Comparison of ENCODE assay signal across 11 mouse cellular contexts in the genomic region with DNA sequence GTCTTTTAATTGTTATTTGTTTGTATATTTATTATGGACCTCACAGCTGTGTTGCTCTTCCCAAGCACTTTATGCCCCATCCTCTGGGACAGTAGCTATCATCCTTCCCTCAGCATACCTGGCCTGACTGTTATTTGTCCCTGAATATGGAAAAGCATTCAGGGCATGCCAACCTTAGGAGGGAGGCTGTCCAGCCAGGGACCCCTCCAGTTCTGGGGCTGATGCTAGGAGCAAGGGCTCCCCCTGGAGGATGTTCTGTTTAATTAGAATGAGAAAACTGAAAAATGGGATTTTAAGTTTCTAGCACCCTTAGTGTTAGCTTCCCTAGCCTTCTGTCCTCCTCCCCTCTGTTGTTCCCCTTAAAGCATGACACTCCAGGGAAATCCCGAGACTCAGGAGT. TPM values are rescaled to one million over a fixed set of nuclear protein-coding genes. Genes with fewer than 3 reads are reported as not detected.
DNase-seq lines count a peak whose midpoint lies in the region; ATAC-seq and TF ChIP-seq lines count a peak whose summit lies in the region.
"Had no signal": no experiment of that assay in that cellular context is flagged by ENCODE, and none has a peak within 500 bp of the region (broad histone marks: within the 10 kb centered on the region; RNA-seq: fewer than 3 reads in every experiment).

No protein-coding gene starts in this region.

- H3K4me2 ChIP-seq in hindbrain, embryonic 15.5 days = no peak overlapping the region
- H3K4me2 ChIP-seq in liver, embryonic 14.5 days (ENCODE audit: low read depth) = no peak overlapping the region
- H3K4me2 ChIP-seq: embryonic facial prominence, embryonic 12.5 days; stomach, embryonic 15.5 days had no signal

- no peak overlapping the region for H3K4me3 ChIP-seq in ES-Bruce4 (ENCODE audit: low read depth, low read length)
- H3K4me3 ChIP-seq in bone marrow macrophage, adult 2 months (ENCODE audit: insufficient read depth, low read length) = no peak overlapping the region
- H3K4me3 ChIP-seq in hindbrain, embryonic 15.5 days = no peak overlapping the region
- H3K4me3 ChIP-seq in liver, embryonic 14.5 days (ENCODE audit: insufficient read depth in 1 of 2, low read depth in 2 of 2, low read length in 2 of 2) = no peak overlapping the region
- H3K4me3 ChIP-seq: embryonic facial prominence, embryonic 12.5 days; stomach, embryonic 15.5 days had no signal

- intact Hi-C loops in heart, postnatal 36 days (cut with DNase I) = loop anchor here (2.0 kb wide), 1 partner anchor 421 kb away; no protein-coding TSS in a partner anchor

- no peaks in the 10 kb centered on the region for H3K4me1 ChIP-seq in ES-Bruce4 (ENCODE audit: control insufficient read depth, insufficient read depth, low read length)
- H3K4me1 ChIP-seq in bone marrow macrophage, adult 2 months (ENCODE audit: control insufficient read depth, insufficient read depth, low read length) = no peaks in the 10 kb centered on the region
- 0 out of 2 replicates have a peak, but pooled peaks cover 3% of the 10 kb centered on the region for H3K4me1 ChIP-seq in hindbrain, embryonic 15.5 days (replicated peaks)
- H3K4me1 ChIP-seq in liver, embryonic 14.5 days (replicated peaks; ENCODE audit: control insufficient read depth in 2 of 2, insufficient read depth in 2 of 2, low read length in 1 of 2) = no peaks in the 10 kb centered on the region
- H3K4me1 ChIP-seq: stomach, embryonic 15.5 days had no signal

- no peaks in the 10 kb centered on the region for H3K9me3 ChIP-seq in ES-Bruce4 (replicated peaks; ENCODE audit: control insufficient read depth, insufficient read depth, low read length, poor library complexity, severe bottlenecking)
- H3K9me3 ChIP-seq in hindbrain, embryonic 15.5 days = no peaks in the 10 kb centered on the region
- H3K9me3 ChIP-seq in liver, embryonic 14.5 days (ENCODE audit: control insufficient read depth, low read length) = no peaks in the 10 kb centered on the region
- H3K9me3 ChIP-seq: embryonic facial prominence, embryonic 12.5 days; stomach, embryonic 15.5 days had no signal

- WGBS in hindbrain, embryonic 15.5 days = 18% methylated on average over 1 of the region's 1 CpGs
- 3% methylated on average over 1 of the region's 1 CpGs for WGBS in liver, embryonic 14.5 days (ENCODE audit: insufficient replicate concordance)

- H3K27me3 ChIP-seq in ES-Bruce4 (ENCODE audit: control insufficient read depth, insufficient read depth, low read length, poor library complexity, severe bottlenecking) = no peaks in the 10 kb centered on the region
- no peaks in the 10 kb centered on the region for H3K27me3 ChIP-seq in hindbrain, embryonic 15.5 days
- no peaks in the 10 kb centered on the region for H3K27me3 ChIP-seq in liver, embryonic 14.5 days (ENCODE audit: control insufficient read depth, insufficient read depth, low read length)
- H3K27me3 ChIP-seq: embryonic facial prominence, embryonic 12.5 days; stomach, embryonic 15.5 days had no signal

- no peak overlapping the region for H3K27ac ChIP-seq in ES-Bruce4 (ENCODE audit: insufficient read depth, low read length)
- no peak overlapping the region for H3K27ac ChIP-seq in bone marrow macrophage, adult 2 months (ENCODE audit: insufficient read depth, low read depth, low read length)
- no peak overlapping the region for H3K27ac ChIP-seq in hindbrain, embryonic 15.5 days (replicated peaks)
- no peak overlapping the region for H3K27ac ChIP-seq in liver, embryonic 14.5 days
- H3K27ac ChIP-seq: embryonic facial prominence, embryonic 12.5 days; stomach, embryonic 15.5 days had no signal

- peak; percentile 59 for TF ChIP-seq CTCF in ES-Bruce4 (IDR thresholded peaks at IDR 0.05; ENCODE audit: low read depth, low read length)
- TF ChIP-seq CTCF in bone marrow macrophage, adult 2 months (IDR thresholded peaks at IDR 0.05; ENCODE audit: low read depth, low read length) = peak; percentile 90
- peak; percentile 67 for TF ChIP-seq CTCF in liver, embryonic 14.5 days (IDR thresholded peaks at IDR 0.05; ENCODE audit: low read depth)

- TF ChIP-seq POLR2A in ES-Bruce4 (IDR thresholded peaks at IDR 0.05; ENCODE audit: insufficient read depth, low read length) = no peak
- no peak for TF ChIP-seq POLR2A in bone marrow macrophage, adult 2 months (IDR thresholded peaks at IDR 0.05; ENCODE audit: borderline replicate concordance, low read depth, low read length)

- no peak for TF ChIP-seq EP300 in ES-Bruce4 (IDR thresholded peaks at IDR 0.05; ENCODE audit: insufficient read depth, low read depth, low read length)
- TF ChIP-seq EP300 in liver, embryonic 14.5 days (IDR thresholded peaks at IDR 0.05; ENCODE audit: low read depth) = no peak

- peak; percentile 78 for ATAC-seq in hindbrain, embryonic 15.5 days (ENCODE audit: low FRiP score, low read depth)
- no peak for ATAC-seq in liver, embryonic 14.5 days (ENCODE audit: insufficient read depth)

- no peak overlapping the region for H3K9ac ChIP-seq in ES-Bruce4 (ENCODE audit: low read depth, poor library complexity, severe bottlenecking)
- no peak overlapping the region for H3K9ac ChIP-seq in hindbrain, embryonic 15.5 days
- no peak overlapping the region for H3K9ac ChIP-seq in liver, embryonic 14.5 days (replicated peaks)
- H3K9ac ChIP-seq: embryonic facial prominence, embryonic 12.5 days; stomach, embryonic 15.5 days had no signal

- H3K36me3 ChIP-seq in ES-Bruce4 (ENCODE audit: control insufficient read depth, insufficient read depth, low read length, poor library complexity, severe bottlenecking) = no peaks in the 10 kb centered on the region
- H3K36me3 ChIP-seq in hindbrain, embryonic 15.5 days = no peaks in the 10 kb centered on the region
- H3K36me3 ChIP-seq in liver, embryonic 14.5 days (replicated peaks; ENCODE audit: control insufficient read depth, insufficient read depth, low read depth) = no peaks in the 10 kb centered on the region
- H3K36me3 ChIP-seq: embryonic facial prominence, embryonic 12.5 days; stomach, embryonic 15.5 days had no signal

- DNase-seq in heart, postnatal 36 days = peak; percentile 6 to 12
- no peak for DNase-seq in heart, adult 9 months (ENCODE audit: low spot score in 2 of 2)
- no peak for DNase-seq in liver, embryonic 14.5 days (ENCODE audit: low read depth in 3 of 3, low spot score in 3 of 3)
- peak; percentile 54 for DNase-seq in retina, postnatal 1 day
- no peak for DNase-seq in frontal cortex, postnatal 25 days (ENCODE audit: low spot score in 2 of 2)

RNA-seq across cellular contexts. Expression of a gene that starts 17.4 kb away (rescaled TPM):
- total RNA-seq in heart, postnatal 36 days (2021) = not detected
- 0.64 and 0.82 TPM in 2 replicates for polyA plus RNA-seq in ES-Bruce4 (2011; ENCODE audit: insufficient read depth, insufficient read length, low read depth, missing spikeins)
- polyA plus RNA-seq in bone marrow macrophage, adult 2 months (2012; ENCODE audit: insufficient read depth, insufficient read length, missing spikeins) = not detected in 2 replicates
- 0.08 and 0.14 TPM in 2 replicates for polyA plus RNA-seq in hindbrain, embryonic 15.5 days (2015; fragmentation: Nextera tagmentation; extraction: Ambion mirVana)
- polyA plus RNA-seq in liver, embryonic 14.5 days (2012; rRNA removed) = 0.22 and 0.23 TPM in 2 replicates
- polyA plus RNA-seq in liver, embryonic 14.5 days (2014; fragmentation: Nextera tagmentation; extraction: Ambion mirVana) = 0.08 and 0.11 TPM in 2 replicates
- total RNA-seq: left cerebral cortex, postnatal 10 days had no signal

RNA-seq across cellular contexts. Expression of a gene that starts 55.3 kb away (rescaled TPM):
- 10 to 100 TPM in 1 of 2 experiments, 1 to 10 TPM in 1; 9.9 to 11.7 TPM for total RNA-seq in heart, postnatal 36 days (2021)
- 30.6 and 33.7 TPM in 2 replicates for polyA plus RNA-seq in ES-Bruce4 (2011; ENCODE audit: insufficient read depth, insufficient read length, low read depth, missing spikeins)
- polyA plus RNA-seq in bone marrow macrophage, adult 2 months (2012; ENCODE audit: insufficient read depth, insufficient read length, missing spikeins) = 5.8 and 7.2 TPM in 2 replicates
- polyA plus RNA-seq in hindbrain, embryonic 15.5 days (2015; fragmentation: Nextera tagmentation; extraction: Ambion mirVana) = 9.5 and 10.5 TPM in 2 replicates
- polyA plus RNA-seq in liver, embryonic 14.5 days (2012; rRNA removed) = 6.7 and 7.8 TPM in 2 replicates
- 8.8 and 9.6 TPM in 2 replicates for polyA plus RNA-seq in liver, embryonic 14.5 days (2014; fragmentation: Nextera tagmentation; extraction: Ambion mirVana)

Comparison
In these comparisons a context has a peak if more than half of its experiments do, and no peak if none do; other contexts are left out.
1. DNase-seq: peak in heart, postnatal 36 days (2 of 2) and retina, postnatal 1 day (single experiment); none in heart, adult 9 months (0 of 2), liver, embryonic 14.5 days (0 of 3) and frontal cortex, postnatal 25 days (0 of 2).
2. Peak in every context shown above with its lines, with median percentiles within 50 percentile points of each other: CTCF ChIP-seq.